Mouse (Mus musculus) embryonic fibroblast, embryonic 13.5 days (primary cell): ENCODE measurements around the gene Aldh2. TPM values are rescaled to one million over a fixed set of nuclear protein-coding genes. Genes with fewer than 3 reads are reported as not detected.
"Not testable (repeated sequence)": the region's sequence is repeated elsewhere in the genome, so short reads cannot be mapped to it uniquely, and the experiment has no call there.

ENCODE experiments used
- H3K27ac ChIP-seq: 2 replicates; pipeline ENCODE4 v1.5.1; 2012; ENCODE audit warnings: low read length, control low read depth, inconsistent platforms; ENCODE audit not compliant: insufficient read depth
- H3K4me1 ChIP-seq: 2 replicates; pipeline ENCODE4 v1.6.1; 2011; ENCODE audit warnings: low read length; ENCODE audit not compliant: control insufficient read depth, insufficient read depth
- H3K4me3 ChIP-seq: 2 replicates; pipeline ENCODE4 v1.5.1; 2011; ENCODE audit warnings: mild to moderate bottlenecking, control low read depth, low read length; ENCODE audit not compliant: insufficient read depth
- CTCF ChIP-seq: IDR thresholded peaks from 2 replicates; pipeline ENCODE4 v1.5.1; 2011; ENCODE audit warnings: mild to moderate bottlenecking, control low read depth, low read length, moderate library complexity, borderline replicate concordance; ENCODE audit not compliant: insufficient read depth
- POLR2A ChIP-seq: IDR thresholded peaks from 2 replicates; pipeline ENCODE4 v1.6.1; 2011; ENCODE audit warnings: low read depth, mild to moderate bottlenecking, control low read depth, low read length, moderate library complexity
- polyA plus RNA-seq: library from polyadenylated mRNA; stranded (reverse); fragments of >200 nt; gene quantifications from 2 replicates; pipeline ENCODE4 v1.2.4, GENCODE M21; 2011; ENCODE audit warnings: low read depth; ENCODE audit not compliant: missing spikeins, insufficient read length

The Aldh2 gene
- polyA plus RNA-seq, 1 experiment, result 167 TPM

GRCm38 (mm10) chr5:121541235-121541634 lies 52.4 kb downstream of the Aldh2 start:
- Histone ChIP-seq H3K4me3 (no peak overlapping the region), H3K27ac (no peak overlapping the region), H3K4me1 (peaks cover 4% of the 10 kb centered on the region)
- no peak for TF ChIP-seq POLR2A
- no peak for TF ChIP-seq CTCF

- H3K27ac ChIP-seq, result no peak overlapping the region
- H3K4me1 ChIP-seq, result peaks cover 4% of the 10 kb centered on the region
- TF ChIP-seq CTCF (no peak), POLR2A (no peak)
- no peak overlapping the region for H3K4me3 ChIP-seq
Observed at GRCm38 (mm10) chr5:121540066-121540465, 53.6 kb downstream of the Aldh2 start.

- TF ChIP-seq CTCF, result no peak
- TF ChIP-seq POLR2A, result no peak
- no peak overlapping the region for H3K4me3 ChIP-seq
- peak overlapping the region; percentile 23 for H3K27ac ChIP-seq
- peaks cover 4% of the 10 kb centered on the region for H3K4me1 ChIP-seq
Observed at GRCm38 (mm10) chr5:121537588-121537987, 56.0 kb downstream of the Aldh2 start.

GRCm38 (mm10) chr5:121536921-121537555 lies 56.6 kb downstream of the Aldh2 start:
- no peak overlapping the region for H3K4me3 ChIP-seq

GRCm38 (mm10) chr5:121535116-121535515 lies 58.5 kb downstream of the Aldh2 start:
- Histone ChIP-seq H3K4me1 (peaks cover 4% of the 10 kb centered on the region), H3K27ac (no peak overlapping the region), H3K4me3 (no peak overlapping the region)
- TF ChIP-seq CTCF, result no peak
- TF ChIP-seq POLR2A, result no peak

More at GRCm38 (mm10) chr5:121536921-121537555, 56.6 kb downstream of the Aldh2 start:
- TF ChIP-seq POLR2A (no peak), CTCF (no peak)
- Histone ChIP-seq H3K27ac (peak overlapping the region; percentile 23; the same call in 1 of the 2 replicates), H3K4me1 (peaks cover 4% of the 10 kb centered on the region)

- peaks cover 4% of the 10 kb centered on the region for H3K4me1 ChIP-seq
Observed at GRCm38 (mm10) chr5:121534521-121534920, 59.1 kb downstream of the Aldh2 start.

GRCm38 (mm10) chr5:121526961-121527360 lies 66.7 kb downstream of the Aldh2 start:
- Histone ChIP-seq H3K4me3 (no peak overlapping the region), H3K4me1 (no peaks in the 10 kb centered on the region)
- no peak for TF ChIP-seq POLR2A
- TF ChIP-seq CTCF, result no peak

More at GRCm38 (mm10) chr5:121534521-121534920, 59.1 kb downstream of the Aldh2 start:
- H3K4me3 ChIP-seq, result no peak overlapping the region
- TF ChIP-seq CTCF, result no peak
- no peak for TF ChIP-seq POLR2A
- H3K27ac ChIP-seq, result no peak overlapping the region

GRCm38 (mm10) chr5:121526526-121526925 lies 67.1 kb downstream of the Aldh2 start:
- no peak for TF ChIP-seq CTCF
- TF ChIP-seq POLR2A, result no peak
- Histone ChIP-seq H3K4me1 (no peaks in the 10 kb centered on the region), H3K4me3 (no peak overlapping the region), H3K27ac (no peak overlapping the region)

More at GRCm38 (mm10) chr5:121526961-121527360, 66.7 kb downstream of the Aldh2 start:
- H3K27ac ChIP-seq, result no peak overlapping the region

GRCm38 (mm10) chr5:121525774-121526450 lies 67.7 kb downstream of the Aldh2 start:
- H3K4me3 ChIP-seq, result no peak overlapping the region
- H3K4me1 ChIP-seq, result no peaks in the 10 kb centered on the region
- no peak overlapping the region for H3K27ac ChIP-seq
- no peak for TF ChIP-seq POLR2A
- no peak for TF ChIP-seq CTCF

GRCm38 (mm10) chr5:121519758-121520157 lies 73.9 kb downstream of the Aldh2 start:
- H3K27ac ChIP-seq, H3K4me1 ChIP-seq, H3K4me3 ChIP-seq: not testable (repeated sequence)
